ENCODE assay signal across 19 mouse cellular contexts in genomic region chr9:31894775-31895320, GRCm38 (mm10). TPM values are rescaled to one million over a fixed set of nuclear protein-coding genes. Genes with fewer than 3 reads are reported as not detected.
DNase-seq lines count a peak whose midpoint lies in the region; ATAC-seq and TF ChIP-seq lines count a peak whose summit lies in the region.
"Had no signal": no experiment of that assay in that cellular context is flagged by ENCODE, and none has a peak within 500 bp of the region (broad histone marks: within the 10 kb centered on the region; RNA-seq: fewer than 3 reads in every experiment).

No protein-coding gene starts in this region.

- no peak overlapping the region for H3K9ac ChIP-seq in stomach, embryonic 15.5 days
- no peak overlapping the region for H3K9ac ChIP-seq in stomach, postnatal 0 days (ENCODE audit: low read length)
- H3K9ac ChIP-seq: forebrain, embryonic 13.5 days; lung, embryonic 15.5 days; neural tube, embryonic 12.5 days had no signal

- peak; percentile 2 to 4 for DNase-seq in lung, adult 18-20 months
- no peak for DNase-seq in lung, postnatal 10 days
- no peak for DNase-seq in stomach, postnatal 0 days (ENCODE audit: low spot score)
- peak; percentile 18 for DNase-seq in embryonic facial prominence, embryonic 10.5 days (ENCODE audit: low spot score)
- peak; percentile 88 for DNase-seq in retina, postnatal 1 day
- no peak for DNase-seq in limb, embryonic 10.5 days (ENCODE audit: low spot score)
- DNase-seq: adrenal gland, adult 2 months; cerebellum, adult 9-10 months; heart, adult 2 months; right cerebral cortex, postnatal 14 days; spleen, adult 18-20 months had no signal

- no peak; the same call in 1 of the 2 replicates for ATAC-seq in stomach, embryonic 15.5 days (ENCODE audit: insufficient read depth, low FRiP score, low read depth)
- no peak for ATAC-seq in stomach, postnatal 0 days (ENCODE audit: low FRiP score, low TSS enrichment)
- ATAC-seq: forebrain, embryonic 13.5 days had no signal

- 0 out of 2 replicates have a peak overlapping the region, but pooled peaks have one; percentile 35 for H3K27ac ChIP-seq in stomach, embryonic 15.5 days
- no peak overlapping the region for H3K27ac ChIP-seq in stomach, postnatal 0 days (replicated peaks)
- H3K27ac ChIP-seq in embryonic facial prominence, embryonic 10.5 days (replicated peaks), result no peak overlapping the region
- no peak overlapping the region for H3K27ac ChIP-seq in limb, embryonic 10.5 days
- H3K27ac ChIP-seq: forebrain, embryonic 13.5 days; heart, adult 2 months; lung, embryonic 15.5 days; neural tube, embryonic 12.5 days had no signal

- no peak for TF ChIP-seq CTCF in stomach, postnatal 0 days (IDR thresholded peaks at IDR 0.05; ENCODE audit: low read depth)

- H3K4me1 ChIP-seq in stomach, embryonic 15.5 days, result no peaks in the 10 kb centered on the region
- H3K4me1 ChIP-seq in stomach, postnatal 0 days (replicated peaks; ENCODE audit: control insufficient read depth, insufficient read depth), result no peaks in the 10 kb centered on the region
- H3K4me1 ChIP-seq in embryonic facial prominence, embryonic 10.5 days, result peaks cover 6% of the 10 kb centered on the region
- H3K4me1 ChIP-seq in limb, embryonic 10.5 days, result peaks cover 6% of the 10 kb centered on the region; the same call in 1 of the 2 replicates
- H3K4me1 ChIP-seq: lung, embryonic 15.5 days; neural tube, embryonic 12.5 days had no signal

- H3K4me3 ChIP-seq in stomach, embryonic 15.5 days (replicated peaks), result no peak overlapping the region
- no peak overlapping the region for H3K4me3 ChIP-seq in stomach, postnatal 0 days (ENCODE audit: low read depth, low read length)
- H3K4me3 ChIP-seq in embryonic facial prominence, embryonic 10.5 days, result no peak overlapping the region
- H3K4me3 ChIP-seq in limb, embryonic 10.5 days, result no peak overlapping the region
- H3K4me3 ChIP-seq: forebrain, embryonic 13.5 days; heart, adult 2 months; lung, embryonic 15.5 days; neural tube, embryonic 12.5 days had no signal

- no peak for TF ChIP-seq EP300 in stomach, postnatal 0 days (optimal IDR thresholded peaks at IDR 0.05)

- H3K36me3 ChIP-seq in stomach, embryonic 15.5 days, result no peaks in the 10 kb centered on the region
- no peaks in the 10 kb centered on the region for H3K36me3 ChIP-seq in stomach, postnatal 0 days (ENCODE audit: control insufficient read depth, insufficient read depth, low read length)
- no peaks in the 10 kb centered on the region for H3K36me3 ChIP-seq in embryonic facial prominence, embryonic 10.5 days (replicated peaks)
- no peaks in the 10 kb centered on the region for H3K36me3 ChIP-seq in limb, embryonic 10.5 days
- H3K36me3 ChIP-seq: lung, embryonic 15.5 days; neural tube, embryonic 12.5 days had no signal

- WGBS in stomach, embryonic 15.5 days, result 51% methylated on average over 10 of the region's 10 CpGs
- 55% methylated on average over 10 of the region's 10 CpGs for WGBS in stomach, postnatal 0 days
- 32% methylated on average over 10 of the region's 10 CpGs for whole genome bisulfite sequencing in embryonic facial prominence, embryonic 10.5 days
- 63% methylated on average over 10 of the region's 10 CpGs for WGBS in limb, embryonic 10.5 days

- H3K9me3 ChIP-seq in stomach, embryonic 15.5 days, result no peaks in the 10 kb centered on the region
- no peaks in the 10 kb centered on the region for H3K9me3 ChIP-seq in stomach, postnatal 0 days (ENCODE audit: control insufficient read depth, low read length)
- no peaks in the 10 kb centered on the region for H3K9me3 ChIP-seq in embryonic facial prominence, embryonic 10.5 days
- no peaks in the 10 kb centered on the region for H3K9me3 ChIP-seq in limb, embryonic 10.5 days (replicated peaks)
- H3K9me3 ChIP-seq: forebrain, embryonic 13.5 days; lung, embryonic 15.5 days; neural tube, embryonic 12.5 days had no signal

- no peak overlapping the region for H3K4me2 ChIP-seq in stomach, embryonic 15.5 days
- no peak overlapping the region for H3K4me2 ChIP-seq in stomach, postnatal 0 days (replicated peaks; ENCODE audit: low read depth)
- H3K4me2 ChIP-seq: forebrain, embryonic 13.5 days; liver, embryonic 11.5 days; lung, embryonic 15.5 days; neural tube, embryonic 12.5 days had no signal

- H3K27me3 ChIP-seq in stomach, embryonic 15.5 days (replicated peaks), result no peaks in the 10 kb centered on the region
- no peaks in the 10 kb centered on the region for H3K27me3 ChIP-seq in stomach, postnatal 0 days (ENCODE audit: control insufficient read depth, insufficient read depth, low read length)
- peaks cover 8% of the 10 kb centered on the region; the same call in 1 of the 2 replicates for H3K27me3 ChIP-seq in embryonic facial prominence, embryonic 10.5 days (replicated peaks; ENCODE audit: low read depth, poor library complexity, severe bottlenecking)
- no peaks in the 10 kb centered on the region for H3K27me3 ChIP-seq in limb, embryonic 10.5 days (ENCODE audit: low read depth, poor library complexity, severe bottlenecking)
- H3K27me3 ChIP-seq: forebrain, embryonic 13.5 days; lung, embryonic 15.5 days; neural tube, embryonic 12.5 days had no signal

RNA-seq across cellular contexts. Expression of gene Barx2, which starts 18.4 kb away (rescaled TPM):
- 0.62 and 0.69 TPM in 2 replicates for polyA plus RNA-seq in stomach, embryonic 15.5 days (2015; fragmentation: Nextera tagmentation; extraction: Ambion mirVana)
- 4.1 and 4.6 TPM in 2 replicates for polyA plus RNA-seq in stomach, postnatal 0 days (2015; fragmentation: Nextera tagmentation; extraction: Ambion mirVana)
- polyA plus RNA-seq in embryonic facial prominence, embryonic 10.5 days (2016; fragmentation: Nextera tagmentation; extraction: Ambion mirVana), result 0.60 and 0.72 TPM in 2 replicates
- polyA plus RNA-seq in limb, embryonic 10.5 days (2016; fragmentation: Nextera tagmentation; extraction: Ambion mirVana), result 0.16 and 0.71 TPM in 2 replicates
- polyA plus RNA-seq: forebrain, embryonic 13.5 days; heart, embryonic 16.5 days; hindbrain, embryonic 11.5 days; kidney, embryonic 14.5 days; liver, embryonic 11.5 days had no signal

Comparison
In these comparisons a context has a peak if more than half of its experiments do, and no peak if none do; other contexts are left out.
1. DNase-seq: peak in lung, adult 18-20 months (2 of 2), embryonic facial prominence, embryonic 10.5 days (single experiment) and retina, postnatal 1 day (single experiment); none in lung, postnatal 10 days (single experiment), stomach, postnatal 0 days (single experiment) and limb, embryonic 10.5 days (single experiment).